Mouse (Mus musculus) gastrocnemius, adult 18-20 months (tissue): ENCODE measurements around the gene Carhsp1. TPM values are rescaled to one million over a fixed set of nuclear protein-coding genes. Genes with fewer than 3 reads are reported as not detected.
A peak's percentile ranks its signal among the peaks of the same experiment; 100 is the strongest.

ENCODE experiments used
- DNase-seq: peaks from one replicate; pipeline ENCODE4 v3.0.0; 2021; ENCODE audit warnings: low spot score
- long read RNA-seq, 2 experiments: library from polyadenylated mRNA; stranded (forward); transcript quantifications; one replicate each; pipeline ENCODE4 v2.0.0; 2021
- total RNA-seq, 2 experiments: library from RNA; stranded (reverse); gene quantifications; 2 replicates each; pipeline ENCODE4 v1.2.3; 2021

Carhsp1 gene
- total RNA-seq, result 1 to 10 TPM; 4.7 to 7.9 TPM
- long read RNA-seq, experiment 1, transcript Carhsp1-201 (4 exons, 2,858 nt), result major isoform, 8 of 9 reads
- long read RNA-seq, experiment 1, partial matches to known transcripts, result 0 of 9 reads
- long read RNA-seq, experiment 1, other reads (novel, unspliced or antisense), result 1 of 9 reads
- long read RNA-seq, experiment 2, partial matches to known transcripts, result 0 of 3 reads
- long read RNA-seq, experiment 2, other reads (novel, unspliced or antisense), result 0 of 3 reads

- peak; percentile 94 for DNase-seq
Observed at GRCm38 (mm10) chr16:8671551-8672349, at the start of gene Carhsp1. TSS of gene Carhsp1 (minus strand) at chr16:8672155.

GRCm38 (mm10) chr16:8720447-8720846, 48.5 kb upstream of the Carhsp1 start:
- no peak for DNase-seq

GRCm38 (mm10) chr16:8717744-8718143, 45.8 kb upstream of the Carhsp1 start:
- DNase-seq, result no peak

- DNase-seq, result no peak
Observed at GRCm38 (mm10) chr16:8716300-8716699, 44.3 kb upstream of the Carhsp1 start.

- DNase-seq, result peak; percentile 34
Observed at GRCm38 (mm10) chr16:8715513-8716080, 43.6 kb upstream of the Carhsp1 start.

GRCm38 (mm10) chr16:8714851-8715250, 42.9 kb upstream of the Carhsp1 start:
- peak; percentile 51 for DNase-seq

GRCm38 (mm10) chr16:8711998-8712397, 40.0 kb upstream of the Carhsp1 start:
- peak; percentile 50 for DNase-seq

GRCm38 (mm10) chr16:8700586-8700985, 28.6 kb upstream of the Carhsp1 start:
- no peak for DNase-seq

GRCm38 (mm10) chr16:8699556-8699955, 27.6 kb upstream of the Carhsp1 start:
- DNase-seq, result no peak

- DNase-seq, result no peak
Observed at GRCm38 (mm10) chr16:8691206-8691605, 19.3 kb upstream of the Carhsp1 start.

GRCm38 (mm10) chr16:8689979-8690656, 18.2 kb upstream of the Carhsp1 start:
- DNase-seq, result no peak

- DNase-seq, result no peak
Observed at GRCm38 (mm10) chr16:8687559-8688112, 15.7 kb upstream of the Carhsp1 start.

GRCm38 (mm10) chr16:8686871-8687535, 15.0 kb upstream of the Carhsp1 start:
- DNase-seq, result no peak

- DNase-seq, result peak; percentile 83
Observed at GRCm38 (mm10) chr16:8686121-8686870, 14.3 kb upstream of the Carhsp1 start.

GRCm38 (mm10) chr16:8685087-8685486, 13.1 kb upstream of the Carhsp1 start:
- DNase-seq, result no peak

GRCm38 (mm10) chr16:8680470-8680869, 8.5 kb upstream of the Carhsp1 start, which contains the start of gene Gm5767:
TSS of gene Gm5767 (plus strand) at chr16:8680770.
- no peak for DNase-seq

GRCm38 (mm10) chr16:8679780-8680179, 7.8 kb upstream of the Carhsp1 start:
- DNase-seq, result no peak

- DNase-seq, result no peak
Observed at GRCm38 (mm10) chr16:8678676-8679075, 6.7 kb upstream of the Carhsp1 start.

- no peak for DNase-seq
Observed at GRCm38 (mm10) chr16:8678035-8678434, 6.1 kb upstream of the Carhsp1 start.

GRCm38 (mm10) chr16:8676800-8677199, 4.8 kb upstream of the Carhsp1 start:
- DNase-seq, result peak; percentile 43
